ENCODE assay signal across 19 mouse cellular contexts in the genomic region with DNA sequence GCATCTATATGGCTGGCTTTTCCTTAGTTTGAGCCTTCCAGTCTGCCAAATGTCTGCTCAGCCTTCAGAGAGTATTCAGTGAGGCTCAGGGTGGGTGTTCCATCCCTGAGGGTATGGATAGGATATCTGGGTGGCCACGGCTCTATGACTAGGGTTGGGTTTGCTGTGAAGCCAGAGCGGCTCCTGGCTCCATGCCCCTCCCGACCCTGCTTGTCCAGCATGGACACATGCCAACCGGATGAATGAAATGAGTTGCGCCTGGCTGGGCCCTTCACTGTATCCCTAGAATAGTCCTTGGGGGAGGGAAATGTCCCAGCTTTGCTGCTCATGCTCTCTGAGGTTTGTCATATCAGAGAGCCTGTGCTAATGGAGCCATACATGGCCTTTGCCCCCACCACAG. TPM values are rescaled to one million over a fixed set of nuclear protein-coding genes. Genes with fewer than 3 reads are reported as not detected.
DNase-seq lines count a peak whose midpoint lies in the region; ATAC-seq and TF ChIP-seq lines count a peak whose summit lies in the region.
"Had no signal": no experiment of that assay in that cellular context is flagged by ENCODE, and none has a peak within 500 bp of the region (broad histone marks: within the 10 kb centered on the region; RNA-seq: fewer than 3 reads in every experiment).

No protein-coding gene starts in this region.

- H3K4me3 ChIP-seq in forebrain, embryonic 15.5 days, result no peak overlapping the region
- H3K4me3 ChIP-seq in forebrain, embryonic 13.5 days, result no peak overlapping the region
- no peak overlapping the region for H3K4me3 ChIP-seq in hindbrain, embryonic 15.5 days
- no peak overlapping the region for H3K4me3 ChIP-seq in hindbrain, embryonic 14.5 days (replicated peaks; ENCODE audit: low read length)
- no peak overlapping the region for H3K4me3 ChIP-seq in lung, postnatal 0 days (ENCODE audit: low read depth, low read length)
- H3K4me3 ChIP-seq: embryonic facial prominence, embryonic 12.5 days; erythroblast, embryonic 14.5 days; heart, adult 2 months; midbrain, embryonic 13.5 days; neural tube, embryonic 15.5 days had no signal

- H3K36me3 ChIP-seq in forebrain, embryonic 15.5 days, result no peaks in the 10 kb centered on the region
- H3K36me3 ChIP-seq in forebrain, embryonic 13.5 days (ENCODE audit: poor library complexity, severe bottlenecking), result no peaks in the 10 kb centered on the region
- no peaks in the 10 kb centered on the region for H3K36me3 ChIP-seq in hindbrain, embryonic 15.5 days
- no peaks in the 10 kb centered on the region for H3K36me3 ChIP-seq in hindbrain, embryonic 14.5 days (replicated peaks; ENCODE audit: control insufficient read depth, insufficient read depth)
- H3K36me3 ChIP-seq in lung, postnatal 0 days (ENCODE audit: insufficient read depth, low read length), result no peaks in the 10 kb centered on the region
- H3K36me3 ChIP-seq: embryonic facial prominence, embryonic 12.5 days; midbrain, embryonic 13.5 days; neural tube, embryonic 15.5 days had no signal

- H3K9ac ChIP-seq in forebrain, embryonic 15.5 days (replicated peaks), result no peak overlapping the region
- H3K9ac ChIP-seq in forebrain, embryonic 13.5 days, result no peak overlapping the region
- no peak overlapping the region for H3K9ac ChIP-seq in hindbrain, embryonic 15.5 days
- no peak overlapping the region for H3K9ac ChIP-seq in hindbrain, embryonic 14.5 days
- H3K9ac ChIP-seq in lung, postnatal 0 days (replicated peaks; ENCODE audit: low read depth), result no peak overlapping the region
- H3K9ac ChIP-seq: embryonic facial prominence, embryonic 12.5 days; midbrain, embryonic 13.5 days; neural tube, embryonic 15.5 days had no signal

- TF ChIP-seq EP300 in lung, postnatal 0 days (IDR thresholded peaks at IDR 0.05), result no peak

- H3K27ac ChIP-seq in forebrain, embryonic 15.5 days (replicated peaks), result no peak overlapping the region
- H3K27ac ChIP-seq in forebrain, embryonic 13.5 days, result no peak overlapping the region
- no peak overlapping the region for H3K27ac ChIP-seq in hindbrain, embryonic 15.5 days (replicated peaks)
- H3K27ac ChIP-seq in hindbrain, embryonic 14.5 days, result no peak overlapping the region
- no peak overlapping the region for H3K27ac ChIP-seq in lung, postnatal 0 days (ENCODE audit: low read length)
- H3K27ac ChIP-seq: embryonic facial prominence, embryonic 12.5 days; heart, adult 2 months; midbrain, embryonic 13.5 days; neural tube, embryonic 15.5 days had no signal

- no peaks in the 10 kb centered on the region for H3K27me3 ChIP-seq in forebrain, embryonic 15.5 days
- H3K27me3 ChIP-seq in forebrain, embryonic 13.5 days, result no peaks in the 10 kb centered on the region
- no peaks in the 10 kb centered on the region for H3K27me3 ChIP-seq in hindbrain, embryonic 15.5 days
- no peaks in the 10 kb centered on the region for H3K27me3 ChIP-seq in hindbrain, embryonic 14.5 days (ENCODE audit: control insufficient read depth, insufficient read depth, low read length)
- no peaks in the 10 kb centered on the region for H3K27me3 ChIP-seq in lung, postnatal 0 days (replicated peaks; ENCODE audit: insufficient read depth, low read length)
- H3K27me3 ChIP-seq: midbrain, embryonic 13.5 days had no signal

- H3K9me3 ChIP-seq in forebrain, embryonic 15.5 days, result no peaks in the 10 kb centered on the region
- H3K9me3 ChIP-seq in forebrain, embryonic 13.5 days (replicated peaks), result no peaks in the 10 kb centered on the region
- no peaks in the 10 kb centered on the region for H3K9me3 ChIP-seq in hindbrain, embryonic 15.5 days
- H3K9me3 ChIP-seq in hindbrain, embryonic 14.5 days (ENCODE audit: control insufficient read depth, low read length), result no peaks in the 10 kb centered on the region
- H3K9me3 ChIP-seq in lung, postnatal 0 days (ENCODE audit: low read length), result no peaks in the 10 kb centered on the region
- H3K9me3 ChIP-seq: embryonic facial prominence, embryonic 12.5 days; midbrain, embryonic 13.5 days; neural tube, embryonic 15.5 days had no signal

- WGBS in forebrain, embryonic 15.5 days, result 53% methylated on average over 5 of the region's 5 CpGs
- 64% methylated on average over 5 of the region's 5 CpGs for WGBS in forebrain, embryonic 13.5 days
- 70% methylated on average over 5 of the region's 5 CpGs for WGBS in hindbrain, embryonic 15.5 days
- 82% methylated on average over 5 of the region's 5 CpGs for WGBS in hindbrain, embryonic 14.5 days
- 51% methylated on average over 5 of the region's 5 CpGs for WGBS in lung, postnatal 0 days

- no peak for DNase-seq in hindbrain, embryonic 14.5 days (ENCODE audit: low spot score)
- DNase-seq in lung, postnatal 10 days, result peak; percentile 43
- no peak for DNase-seq in lung, postnatal 0 days (ENCODE audit: low spot score)
- peak; percentile 86 for DNase-seq in Muller cell, postnatal 12 days (ENCODE audit: inconsistent ontology term)
- DNase-seq: cerebellum, adult 9-10 months; gastrocnemius, postnatal 10 days; heart, adult 2 months; kidney, adult 8-10 months; liver; right cerebral cortex, postnatal 25 days; thymus, adult 2 months had no signal

- no peak overlapping the region for H3K4me2 ChIP-seq in forebrain, embryonic 15.5 days (replicated peaks)
- no peak overlapping the region for H3K4me2 ChIP-seq in forebrain, embryonic 13.5 days
- H3K4me2 ChIP-seq in hindbrain, embryonic 15.5 days, result no peak overlapping the region
- H3K4me2 ChIP-seq in hindbrain, embryonic 14.5 days (replicated peaks), result no peak overlapping the region
- no peak overlapping the region for H3K4me2 ChIP-seq in lung, postnatal 0 days (replicated peaks; ENCODE audit: low read depth, low read length)
- H3K4me2 ChIP-seq: embryonic facial prominence, embryonic 12.5 days; midbrain, embryonic 13.5 days; neural tube, embryonic 15.5 days had no signal

- H3K4me1 ChIP-seq in forebrain, embryonic 15.5 days, result peaks cover 10% of the 10 kb centered on the region; the same call in 1 of the 2 replicates
- peaks cover 6% of the 10 kb centered on the region for H3K4me1 ChIP-seq in forebrain, embryonic 13.5 days
- H3K4me1 ChIP-seq in hindbrain, embryonic 15.5 days (replicated peaks), result no peaks in the 10 kb centered on the region
- H3K4me1 ChIP-seq in hindbrain, embryonic 14.5 days (replicated peaks; ENCODE audit: control insufficient read depth, insufficient read depth, low read length), result no peaks in the 10 kb centered on the region
- no peaks in the 10 kb centered on the region for H3K4me1 ChIP-seq in lung, postnatal 0 days (ENCODE audit: insufficient read depth, low read depth, low read length)
- H3K4me1 ChIP-seq: embryonic facial prominence, embryonic 12.5 days; midbrain, embryonic 13.5 days; neural tube, embryonic 15.5 days had no signal

- no peak for TF ChIP-seq CTCF in lung, postnatal 0 days (IDR thresholded peaks at IDR 0.05)

- 0 out of 2 replicates have a peak, but pooled peaks have one; percentile 63 for ATAC-seq in forebrain, embryonic 15.5 days (replicated peaks)
- ATAC-seq in forebrain, embryonic 13.5 days, result no peak
- 0 out of 2 replicates have a peak, but pooled peaks have one; percentile 27 for ATAC-seq in hindbrain, embryonic 15.5 days (ENCODE audit: low FRiP score, low read depth)
- no peak for ATAC-seq in hindbrain, embryonic 14.5 days (ENCODE audit: low FRiP score)
- ATAC-seq in lung, postnatal 0 days, result no peak
- ATAC-seq: inflammation-experienced regulatory T-cells, adult 6 months; midbrain, embryonic 13.5 days had no signal

RNA-seq across cellular contexts. Expression of gene Ass1, which starts 38.5 kb away (rescaled TPM):
- 4.5 and 6.3 TPM in 2 replicates for polyA plus RNA-seq in forebrain, embryonic 15.5 days (2015; fragmentation: Nextera tagmentation; extraction: Ambion mirVana)
- polyA plus RNA-seq in forebrain, embryonic 13.5 days (2015; fragmentation: Nextera tagmentation; extraction: Ambion mirVana), result 5.6 and 5.9 TPM in 2 replicates
- polyA plus RNA-seq in hindbrain, embryonic 15.5 days (2015; fragmentation: Nextera tagmentation; extraction: Ambion mirVana), result 9.8 and 10.3 TPM in 2 replicates
- polyA plus RNA-seq in hindbrain, embryonic 14.5 days (2014; fragmentation: Nextera tagmentation; extraction: Ambion mirVana), result 6.1 and 8.0 TPM in 2 replicates
- 26.0 and 27.0 TPM in 2 replicates for polyA plus RNA-seq in lung, postnatal 0 days (2015; fragmentation: Nextera tagmentation; extraction: Ambion mirVana)

Comparison
In these comparisons a context has a peak if more than half of its experiments do, and no peak if none do; other contexts are left out.
1. ATAC-seq: peak in forebrain, embryonic 15.5 days (single experiment) and hindbrain, embryonic 15.5 days (single experiment); none in forebrain, embryonic 13.5 days (single experiment), hindbrain, embryonic 14.5 days (single experiment) and lung, postnatal 0 days (single experiment).
2. DNase-seq: peak in lung, postnatal 10 days (single experiment) and Muller cell, postnatal 12 days (single experiment); none in hindbrain, embryonic 14.5 days (single experiment) and lung, postnatal 0 days (single experiment).